Mouse (Mus musculus) cerebellum, adult 9-10 months (tissue): Measurements from ENCODE around the gene Slc22a22.
A peak's percentile ranks its signal among the peaks of the same experiment; 100 is the strongest.
"Not testable (repeated sequence)": the region's sequence is repeated elsewhere in the genome, so short reads cannot be mapped to it uniquely, and the experiment has no call there.

Experiments used
- DNase-seq: peaks from one replicate; pipeline ENCODE4 v3.0.0; 2022

Gene Slc22a22

GRCm38 (mm10) chr15:57366446-57366845 is 111.0 kb downstream of the Slc22a22 start:
- DNase-seq, result no peak

- DNase-seq, result no peak
Observed at GRCm38 (mm10) chr15:57355278-57355677, 122.1 kb downstream of the Slc22a22 start.

GRCm38 (mm10) chr15:57340499-57340898 is 136.9 kb downstream of the Slc22a22 start:
- no peak for DNase-seq

GRCm38 (mm10) chr15:57331326-57331725 is 146.1 kb downstream of the Slc22a22 start:
- DNase-seq, result no peak

- DNase-seq, result no peak
Observed at GRCm38 (mm10) chr15:57318001-57318400, 159.4 kb downstream of the Slc22a22 start.

GRCm38 (mm10) chr15:57316486-57316885 is 160.9 kb downstream of the Slc22a22 start:
- DNase-seq, result no peak

- DNase-seq, result no peak
Observed at GRCm38 (mm10) chr15:57302710-57303109, 174.7 kb downstream of the Slc22a22 start.

GRCm38 (mm10) chr15:57278505-57278904 is 198.9 kb downstream of the Slc22a22 start:
- no peak for DNase-seq

GRCm38 (mm10) chr15:57276411-57276810 is 201.0 kb downstream of the Slc22a22 start:
- DNase-seq, result no peak

GRCm38 (mm10) chr15:57240061-57240460 is 237.4 kb downstream of the Slc22a22 start:
- not testable (repeated sequence) for DNase-seq

- DNase-seq, result peak; percentile 17
Observed at GRCm38 (mm10) chr15:57230439-57230838, 247.0 kb downstream of the Slc22a22 start.

GRCm38 (mm10) chr15:57205315-57205714 is 272.1 kb downstream of the Slc22a22 start:
- DNase-seq, result no peak

- no peak for DNase-seq
Observed at GRCm38 (mm10) chr15:57204444-57204930, 272.9 kb downstream of the Slc22a22 start.
